Mouse (Mus musculus): ENCODE results near the gene Clec11a.

GRCm38 (mm10) chr7:44260410-44260809 lies 46.3 kb downstream of the Clec11a start:
- TF ChIP-seq CTCF (IDR thresholded peaks at IDR 0.05) (no peak), EP300 (IDR thresholded peaks at IDR 0.05) (no peak)
